Mouse (Mus musculus): ENCODE results near the gene Nop2.

Nop2 gene

DNA sequence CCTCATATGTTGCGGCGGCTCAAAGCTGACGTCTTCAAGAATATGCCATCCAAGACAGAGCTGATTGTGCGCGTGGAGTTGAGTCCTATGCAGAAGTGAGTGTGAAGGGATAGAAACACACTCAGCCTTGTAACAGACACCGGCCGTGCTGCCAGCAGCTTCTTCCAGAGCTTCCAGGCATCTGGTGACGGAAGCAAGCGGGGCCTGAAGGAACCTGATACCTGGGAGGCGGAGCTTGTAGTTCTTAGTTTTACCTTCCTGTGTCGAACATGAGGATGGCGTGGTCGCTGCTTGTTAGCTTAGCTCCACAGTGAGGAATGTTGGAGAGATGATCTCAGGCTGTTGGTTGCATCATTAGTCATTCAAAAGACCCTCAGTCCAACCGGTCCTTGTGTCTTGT is 22.3 kb upstream of the Nop2 start:
- DNase-seq (ENCODE audit: low spot score): no peak

GRCm38 (mm10) chr6:125110927-125111326 is 20.8 kb upstream of the Nop2 start:
- peak; percentile 73 for DNase-seq (ENCODE audit: low spot score)

DNA sequence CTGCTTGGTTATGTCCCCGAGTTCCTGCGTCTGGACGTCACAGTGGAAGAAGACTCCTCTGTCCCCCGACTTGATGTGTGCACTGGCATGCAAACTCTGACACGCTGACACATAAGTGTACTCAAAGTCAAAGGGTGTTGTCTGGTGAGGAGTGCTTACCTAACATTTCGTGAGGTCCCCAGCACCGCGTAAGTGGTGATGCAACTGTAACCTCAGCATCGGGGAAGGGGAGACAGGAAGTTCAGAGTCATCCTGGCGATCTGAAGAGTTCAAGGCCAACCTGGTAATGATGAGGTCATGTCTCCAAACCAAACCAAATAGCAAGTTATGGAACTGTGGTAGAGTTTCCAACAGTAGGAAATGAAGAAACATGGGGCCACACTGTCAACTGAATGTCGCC is 19.2 kb upstream of the Nop2 start:
- DNase-seq (ENCODE audit: low spot score): no peak

GRCm38 (mm10) chr6:125119387-125119786 is 12.3 kb upstream of the Nop2 start:
- DNase-seq (ENCODE audit: low spot score): no peak

DNA sequence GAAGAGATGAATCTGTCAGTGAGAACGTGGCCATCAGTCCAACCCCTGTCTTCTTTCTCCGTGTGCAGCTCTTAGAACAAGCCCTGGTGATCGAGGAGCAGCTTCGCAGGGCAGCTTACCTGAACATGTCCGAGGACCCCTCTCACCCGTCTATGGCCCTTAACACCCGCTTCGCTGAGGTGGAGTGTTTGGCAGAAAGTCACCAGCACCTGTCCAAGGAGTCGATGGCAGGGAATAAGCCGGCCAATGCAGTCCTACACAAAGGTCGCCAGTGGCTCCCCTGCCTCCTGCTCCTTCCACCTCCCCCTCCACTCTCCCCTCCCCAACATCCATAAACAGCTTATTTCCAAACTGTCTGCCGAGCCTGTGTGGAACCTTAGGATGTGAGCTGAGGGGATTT is 3.0 kb upstream of the Nop2 start:
- DNase-seq (ENCODE audit: low spot score): no peak

GRCm38 (mm10) chr6:125129710-125130402 is 1.9 kb upstream of the Nop2 start:
- no peak for DNase-seq (ENCODE audit: low spot score)

DNA sequence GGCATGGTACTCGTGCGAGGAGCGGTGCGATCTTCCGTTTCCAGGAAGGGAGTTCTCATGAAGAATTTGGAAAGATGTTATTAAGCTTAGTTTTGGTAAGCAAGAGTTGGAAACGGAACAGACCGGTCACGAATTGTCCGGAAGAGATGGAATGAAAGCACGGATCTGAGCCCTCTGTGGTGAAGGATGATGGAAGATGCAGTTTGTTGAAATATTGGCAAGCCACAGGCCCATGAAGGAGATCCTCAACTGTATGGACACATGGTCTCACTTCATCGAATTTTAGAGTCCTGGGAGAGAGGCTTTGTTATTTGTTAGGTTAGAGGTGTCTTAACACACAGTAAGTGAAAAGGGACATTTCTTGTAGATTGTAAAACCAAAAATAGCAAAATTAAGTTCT is 761 bp downstream of the Nop2 start:
- no peak for DNase-seq (ENCODE audit: low spot score)

- DNase-seq (ENCODE audit: low spot score): peak; percentile 46
Measured at GRCm38 (mm10) chr6:125137002-125137671, 5.4 kb downstream of the Nop2 start.

DNA sequence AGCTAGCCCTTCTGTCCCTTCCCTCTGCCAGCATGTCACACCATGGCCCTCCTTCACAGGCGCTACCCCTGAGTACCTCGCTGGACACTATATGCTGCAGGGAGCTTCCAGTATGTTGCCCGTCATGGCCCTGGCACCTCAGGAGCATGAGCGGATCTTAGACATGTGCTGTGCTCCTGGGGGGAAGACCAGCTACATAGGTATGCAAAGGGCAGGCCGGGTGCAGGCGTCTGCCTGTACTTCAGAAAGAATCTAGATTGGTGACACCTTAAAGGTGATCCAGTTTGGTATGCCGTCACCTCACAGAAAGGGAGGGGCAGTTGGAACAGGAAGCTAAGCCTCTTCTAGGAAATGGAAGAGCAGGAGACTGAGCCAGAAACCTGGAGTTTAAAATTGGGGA is 8.0 kb downstream of the Nop2 start:
- no peak for DNase-seq (ENCODE audit: low spot score)

- DNase-seq (ENCODE audit: low spot score): no peak
Measured at GRCm38 (mm10) chr6:125142436-125142835, 10.7 kb downstream of the Nop2 start.

DNA sequence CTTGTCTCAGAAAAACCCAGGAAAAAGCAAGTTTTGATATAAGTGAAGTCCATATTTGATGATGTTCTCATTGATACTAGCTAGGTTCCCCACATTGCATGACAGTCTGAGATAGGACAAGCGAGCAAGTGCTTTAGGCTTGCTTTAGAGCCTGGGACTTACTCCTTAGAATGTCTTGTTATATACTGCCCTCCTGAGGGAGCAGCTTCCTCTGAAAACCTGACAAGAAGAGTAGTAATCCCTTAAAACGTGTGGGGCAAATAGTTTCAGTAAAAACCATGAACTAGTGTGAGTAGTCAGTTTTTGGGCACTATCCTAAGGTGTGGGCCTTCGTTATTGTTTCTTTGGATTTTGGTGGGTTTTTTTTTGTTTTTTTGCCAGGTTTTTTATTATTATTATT is 11.4 kb downstream of the Nop2 start:
- DNase-seq (ENCODE audit: low spot score): no peak

- DNase-seq (ENCODE audit: low spot score): no peak
Measured at GRCm38 (mm10) chr6:125143904-125144303, 12.2 kb downstream of the Nop2 start.

DNA sequence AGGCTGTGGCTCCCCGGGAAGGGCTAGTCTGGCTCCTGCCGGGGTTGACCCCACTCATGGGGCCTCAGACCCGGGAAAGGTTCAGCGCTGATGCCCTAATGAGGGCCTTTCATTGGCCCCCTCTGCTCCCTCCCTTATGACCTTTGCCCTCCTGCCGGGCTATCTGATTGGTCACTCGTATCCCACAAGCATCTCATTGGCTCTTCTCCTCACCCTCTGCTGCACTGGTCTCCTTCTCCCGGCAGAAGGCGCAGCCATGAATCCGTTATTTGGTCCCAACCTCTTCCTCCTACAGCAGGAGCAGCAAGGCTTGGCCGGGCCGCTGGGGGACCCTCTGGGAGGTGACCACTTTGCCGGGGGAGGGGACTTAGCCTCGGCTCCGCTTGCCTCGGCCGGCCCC is 13.3 kb downstream of the Nop2 start, which contains the start of gene Iffo1:
Iffo1 (plus strand) TSS at position 241 of the 400 bp plus-strand sequence.
- DNase-seq (ENCODE audit: low spot score): peak; percentile 98

DNA sequence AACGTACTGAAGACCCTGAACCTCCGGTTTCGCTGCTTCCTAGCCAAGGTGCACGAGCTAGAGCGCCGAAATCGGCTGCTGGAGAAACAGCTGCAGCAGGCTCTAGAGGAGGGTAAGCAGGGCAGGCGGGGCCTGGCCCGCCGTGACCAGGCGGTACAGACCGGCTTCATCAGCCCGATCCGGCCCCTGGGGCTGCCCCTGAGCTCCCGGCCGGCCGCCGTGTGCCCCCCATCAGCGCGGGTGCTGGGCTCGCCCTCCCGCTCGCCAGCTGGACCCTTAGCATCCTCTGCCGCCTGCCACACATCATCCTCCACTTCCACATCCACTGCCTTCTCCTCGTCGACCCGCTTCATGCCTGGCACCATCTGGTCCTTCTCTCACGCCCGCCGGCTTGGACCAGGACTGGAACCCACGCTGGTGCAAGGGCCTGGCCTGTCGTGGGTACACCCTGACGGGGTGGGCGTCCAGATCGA is 13.8 kb downstream of the Nop2 start:
- no peak for DNase-seq (ENCODE audit: low spot score)

DNA sequence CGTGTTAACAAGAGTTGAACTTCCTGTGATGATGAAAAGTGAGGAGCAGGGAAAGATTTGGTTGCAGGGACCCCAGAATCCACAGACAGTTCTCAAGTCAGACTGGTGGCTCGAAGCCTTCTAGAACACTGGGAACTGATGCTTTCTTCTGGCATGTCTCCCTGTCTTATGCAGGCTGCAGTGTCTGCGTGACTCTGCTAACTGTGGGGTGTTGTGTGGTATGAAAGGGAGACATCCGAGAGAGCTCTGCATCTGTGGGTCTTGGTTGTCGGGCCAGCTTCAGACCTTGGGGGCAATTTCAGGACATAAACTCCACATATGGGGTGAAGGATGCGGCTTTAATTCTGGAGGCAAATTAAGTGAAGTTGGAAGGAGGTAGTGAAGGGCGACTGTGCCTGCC is 14.4 kb downstream of the Nop2 start:
- DNase-seq (ENCODE audit: low spot score): no peak

DNA sequence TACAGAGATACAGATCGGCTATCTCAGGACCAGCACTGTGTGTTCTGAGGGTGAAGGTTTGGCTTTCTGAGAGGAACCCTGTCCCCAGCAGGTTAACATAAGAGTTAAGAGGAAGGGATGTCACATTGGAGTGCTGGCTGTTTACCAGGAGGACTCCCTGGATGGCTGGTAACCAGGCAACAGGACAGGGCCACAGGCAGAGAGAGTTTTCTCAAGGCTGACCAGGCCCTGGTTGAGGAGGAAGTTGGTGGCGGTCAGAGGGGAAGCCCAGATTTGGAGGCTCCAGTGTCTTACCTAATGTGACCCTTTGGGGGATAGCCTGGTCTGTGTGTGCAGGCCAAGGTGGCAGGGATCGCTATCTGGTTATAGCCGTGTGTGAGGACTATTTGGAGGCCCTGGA is 15.1 kb downstream of the Nop2 start:
- DNase-seq (ENCODE audit: low spot score): no peak

DNA sequence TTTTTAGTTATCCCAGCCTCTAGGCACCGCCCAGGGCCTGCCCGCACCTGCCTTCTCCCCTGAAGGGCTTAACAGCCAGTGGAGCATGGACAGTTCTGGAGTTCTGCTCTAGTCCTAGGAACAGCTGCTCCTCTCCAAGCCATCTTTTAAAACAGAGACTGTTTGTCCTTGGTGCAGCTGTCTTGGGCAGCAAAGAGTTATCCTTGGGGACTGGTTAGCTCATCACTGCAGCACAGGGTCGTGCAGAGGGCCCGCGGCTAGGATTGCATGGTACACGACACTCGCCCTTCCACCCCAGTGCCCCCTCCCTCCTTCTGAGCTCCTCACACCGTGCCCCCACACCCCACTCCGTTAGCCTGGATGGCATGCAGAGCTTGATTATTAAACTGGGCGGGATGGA is 15.6 kb downstream of the Nop2 start:
- no peak for DNase-seq (ENCODE audit: low spot score)

DNA sequence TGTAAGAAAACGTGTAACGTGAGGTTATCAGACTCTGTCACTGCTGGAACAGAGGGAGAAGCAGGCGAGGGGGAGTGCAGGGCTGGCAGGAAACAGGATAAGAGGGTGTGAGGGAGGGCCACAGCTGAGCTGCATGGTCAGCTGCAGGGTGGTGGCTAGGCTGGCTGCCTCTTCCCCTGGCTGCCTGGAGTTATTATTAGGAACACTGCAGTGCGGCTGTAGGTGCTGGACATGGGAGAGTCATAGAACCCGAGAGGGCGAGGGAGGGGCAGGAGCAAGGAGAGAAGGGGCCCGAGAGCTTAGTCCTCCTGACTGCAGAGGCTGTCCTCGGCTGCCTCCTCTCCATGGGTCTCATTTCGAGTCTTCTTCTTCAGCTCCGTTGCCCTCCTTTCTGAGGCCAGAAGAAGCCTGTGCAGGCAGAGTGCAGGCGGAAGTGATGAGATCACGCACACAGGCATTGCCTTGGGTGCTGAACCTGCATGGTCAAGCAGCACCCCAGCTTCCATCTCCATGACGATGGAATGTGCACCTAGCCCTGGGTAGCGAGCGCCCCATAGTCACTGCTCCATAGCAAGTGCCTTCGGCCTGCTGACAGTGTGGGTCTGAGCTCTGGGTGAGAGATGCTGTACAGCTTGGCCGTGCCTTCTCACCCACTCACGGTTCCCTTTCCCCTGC is 16.7 kb downstream of the Nop2 start:
- peak; percentile 26 for DNase-seq (ENCODE audit: low spot score)

DNA sequence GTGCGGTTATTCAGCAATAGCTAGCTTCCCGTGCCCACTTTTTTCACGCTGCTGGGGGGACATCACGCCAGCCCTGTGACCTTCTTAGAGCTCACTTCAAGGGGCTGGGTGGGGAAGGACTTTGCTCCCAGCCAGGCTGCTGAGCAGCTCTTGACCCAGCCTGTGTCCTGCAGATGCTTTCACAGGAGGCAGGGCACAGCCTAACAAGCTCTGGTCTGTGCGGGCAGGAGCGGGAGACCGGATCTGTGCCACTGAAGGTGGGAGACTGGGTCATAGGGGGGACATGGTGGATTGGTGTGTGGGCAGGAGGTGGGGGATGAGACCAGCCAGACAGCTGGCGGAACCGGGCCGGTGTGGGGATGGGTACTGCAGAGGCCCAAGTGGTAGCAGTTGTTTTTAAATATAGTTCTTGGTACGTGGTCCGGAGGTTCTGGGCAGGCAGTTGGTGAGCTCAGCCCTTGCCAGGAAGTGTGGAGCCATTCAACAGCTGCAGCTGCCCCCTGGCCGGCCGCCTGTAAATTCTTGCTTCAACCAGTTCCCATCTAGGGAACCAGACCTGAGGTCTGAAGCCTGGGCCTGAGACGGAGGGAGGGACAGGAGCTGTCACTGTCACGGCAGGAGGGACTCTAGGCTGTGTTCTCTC is 17.3 kb downstream of the Nop2 start:
- DNase-seq (ENCODE audit: low spot score): no peak

DNA sequence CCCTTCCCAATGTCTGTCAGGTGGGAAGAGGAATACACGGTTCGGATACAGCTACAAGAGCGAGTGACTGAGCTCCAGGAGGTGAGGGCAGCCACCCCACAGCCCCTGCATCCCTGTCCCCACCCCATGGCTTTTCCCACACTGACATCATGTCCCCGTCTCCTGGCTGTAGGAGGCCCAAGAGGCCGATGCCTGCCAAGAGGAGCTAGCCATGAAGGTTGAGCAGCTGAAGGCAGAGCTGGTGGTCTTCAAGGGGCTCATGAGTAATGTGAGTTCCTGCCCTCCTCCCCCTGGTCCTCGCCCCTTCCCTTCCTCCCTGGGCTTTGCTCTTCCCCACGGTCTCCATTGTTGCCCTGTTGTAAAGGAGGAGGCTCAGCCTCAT is 17.9 kb downstream of the Nop2 start:
- DNase-seq (ENCODE audit: low spot score): no peak

DNA sequence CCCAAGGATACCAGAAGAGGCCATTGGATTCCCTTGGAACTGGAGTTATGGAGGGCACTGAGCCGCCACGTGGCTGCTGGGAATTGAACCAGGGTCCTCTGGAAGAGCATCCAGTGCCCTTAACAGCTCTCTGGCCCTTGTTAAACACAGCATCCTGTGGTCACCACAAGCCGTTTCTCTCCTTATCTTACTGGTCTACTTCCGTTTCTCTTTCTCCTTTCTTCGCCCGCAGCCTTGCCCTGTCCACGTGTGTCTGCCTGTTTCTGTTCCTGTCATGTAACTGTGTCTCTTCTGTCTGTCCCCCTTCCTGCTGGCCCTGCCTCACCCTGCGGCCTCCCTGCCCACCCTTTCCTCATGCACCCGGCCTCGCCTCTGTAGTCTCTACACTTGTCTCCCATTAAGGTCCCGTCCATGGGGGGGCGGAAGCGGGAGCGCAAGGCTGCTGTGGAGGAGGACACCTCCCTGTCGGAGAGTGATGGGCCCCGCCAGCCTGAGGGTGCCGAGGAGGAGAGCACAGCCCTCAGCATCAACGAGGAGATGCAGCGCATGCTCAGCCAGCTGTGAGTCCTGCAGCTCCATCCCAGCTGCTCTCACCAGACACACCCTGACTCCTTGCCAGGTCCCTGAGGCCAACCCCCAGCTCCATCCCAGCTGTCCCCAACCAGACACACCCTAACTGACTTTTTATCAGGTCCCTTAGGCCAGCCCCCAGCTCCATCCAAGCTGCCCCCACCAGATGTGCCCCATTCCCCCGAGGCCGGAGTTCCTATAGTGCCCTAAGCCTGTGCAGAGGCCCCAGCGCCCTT is 20.7 kb downstream of the Nop2 start:
- no peak for DNase-seq (ENCODE audit: low spot score)

GRCm38 (mm10) chr6:125153018-125153389 is 21.3 kb downstream of the Nop2 start:
- DNase-seq (ENCODE audit: low spot score): no peak
